Mouse (Mus musculus): ENCODE measurements at regions not wholly inside any gene's neighbourhood (a gene's known extent, or its start where the extent isn't known, plus 50 kb on each side); places are given as distances from the start of the nearest gene placed in this dataset.

DNA sequence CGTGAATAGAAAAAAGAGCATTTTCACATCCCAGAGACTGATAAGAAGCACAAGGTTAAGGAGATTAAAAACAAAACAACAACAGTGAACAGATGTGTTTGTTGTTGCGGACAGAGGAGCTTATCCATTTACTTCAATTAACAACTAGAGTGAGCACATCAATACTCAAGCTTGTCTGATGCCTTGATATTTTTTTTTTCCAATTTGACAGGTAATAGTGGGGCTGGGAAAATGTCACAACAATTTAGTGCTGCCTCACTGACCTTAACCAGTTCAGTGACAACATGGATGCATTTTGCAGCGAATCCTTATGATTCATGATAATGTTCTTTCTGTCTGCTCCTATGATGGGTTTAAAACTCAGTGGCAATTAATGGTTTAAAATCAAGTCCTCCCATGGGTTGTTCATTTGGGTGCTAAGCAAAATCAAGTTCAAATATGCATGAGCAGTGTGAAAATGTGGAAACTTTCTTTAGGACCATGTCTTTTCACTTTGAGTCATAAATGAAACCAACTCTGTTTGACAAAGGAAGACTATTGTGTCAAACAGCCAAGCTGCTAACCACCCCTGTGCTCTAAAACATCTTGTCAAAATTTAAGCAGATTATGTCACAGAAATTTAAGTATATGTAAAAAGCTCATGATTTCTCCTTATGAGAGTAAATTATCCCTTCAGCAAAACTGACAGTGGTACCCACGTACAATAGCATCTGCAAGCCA is 641.0 kb downstream of the Car8 start:
- no peak for DNase-seq

DNA sequence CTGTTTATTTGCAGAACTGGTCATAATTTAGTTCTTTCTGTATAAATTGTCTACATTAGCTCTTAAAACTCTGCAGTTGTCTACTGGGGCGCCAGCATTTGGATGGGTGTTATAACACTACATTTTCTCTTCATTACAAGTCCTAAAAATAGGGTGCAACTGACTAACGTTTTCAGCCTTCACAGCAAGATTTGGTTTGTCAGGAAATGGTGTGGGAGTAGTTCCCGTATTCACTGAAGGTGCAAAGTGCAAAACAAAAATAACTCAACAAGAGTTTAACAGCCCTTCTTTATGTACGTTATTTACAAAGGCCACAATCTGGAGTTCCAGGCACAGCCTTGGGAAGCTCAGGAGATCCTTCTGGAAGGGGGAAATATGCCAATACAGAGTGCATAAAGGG is 642.7 kb downstream of the Car8 start:
- no peak for DNase-seq

- no peak for DNase-seq
Measured at GRCm38 (mm10) chr4:7583851-7584250, 655.0 kb downstream of the Car8 start.

DNA sequence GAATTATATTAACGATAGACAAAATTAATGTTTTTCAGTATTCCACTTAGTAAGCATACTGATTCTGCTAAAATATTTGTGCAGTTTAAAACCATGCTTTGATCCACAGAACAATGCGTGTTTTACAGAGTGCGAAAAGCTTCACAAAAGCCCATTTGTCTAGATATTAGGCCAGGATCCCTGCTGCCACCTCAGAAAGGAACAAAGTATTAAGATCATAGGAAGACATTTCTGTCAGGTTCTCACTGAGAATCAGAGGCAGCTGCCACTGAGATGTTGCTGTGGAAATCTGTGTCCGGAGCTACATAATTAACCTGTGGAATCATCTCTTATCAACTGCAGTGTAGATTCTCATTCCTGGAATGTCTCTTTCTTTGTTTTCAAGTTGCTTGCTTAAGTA is 656.9 kb downstream of the Car8 start:
- DNase-seq, result no peak

DNA sequence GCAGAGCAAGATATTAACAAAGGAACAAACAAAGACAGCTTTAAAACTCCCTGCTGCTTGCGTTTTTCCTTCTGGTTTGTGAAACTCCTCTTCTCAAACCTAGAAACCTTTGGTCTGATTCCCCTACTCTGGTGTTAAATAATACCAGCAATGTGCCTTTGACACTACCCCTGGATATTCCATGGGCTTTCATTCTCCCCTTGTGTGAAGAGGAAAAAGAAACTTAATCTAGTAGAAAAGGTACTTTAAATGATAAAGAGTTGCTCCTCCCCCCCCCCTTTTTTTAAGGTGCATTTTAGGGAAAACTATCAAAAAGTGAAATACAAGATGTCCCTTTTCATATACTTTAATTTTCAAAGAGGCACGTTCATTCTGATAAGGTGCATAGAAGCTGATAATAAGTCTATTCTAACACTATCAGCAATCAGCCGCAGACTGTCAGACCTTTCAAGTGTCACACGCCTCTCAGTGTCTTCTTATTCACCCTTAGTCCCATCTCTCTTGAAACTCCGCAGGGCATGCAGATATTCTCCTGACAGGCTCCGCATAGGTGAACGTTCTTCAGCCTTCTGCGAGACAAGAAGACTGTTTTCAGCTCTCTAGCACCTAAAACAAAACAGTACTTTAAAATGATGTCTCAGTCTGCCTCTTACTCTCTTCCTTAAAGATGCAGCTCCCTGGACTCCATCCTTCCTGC is 657.5 kb downstream of the Car8 start:
- DNase-seq, result no peak

DNA sequence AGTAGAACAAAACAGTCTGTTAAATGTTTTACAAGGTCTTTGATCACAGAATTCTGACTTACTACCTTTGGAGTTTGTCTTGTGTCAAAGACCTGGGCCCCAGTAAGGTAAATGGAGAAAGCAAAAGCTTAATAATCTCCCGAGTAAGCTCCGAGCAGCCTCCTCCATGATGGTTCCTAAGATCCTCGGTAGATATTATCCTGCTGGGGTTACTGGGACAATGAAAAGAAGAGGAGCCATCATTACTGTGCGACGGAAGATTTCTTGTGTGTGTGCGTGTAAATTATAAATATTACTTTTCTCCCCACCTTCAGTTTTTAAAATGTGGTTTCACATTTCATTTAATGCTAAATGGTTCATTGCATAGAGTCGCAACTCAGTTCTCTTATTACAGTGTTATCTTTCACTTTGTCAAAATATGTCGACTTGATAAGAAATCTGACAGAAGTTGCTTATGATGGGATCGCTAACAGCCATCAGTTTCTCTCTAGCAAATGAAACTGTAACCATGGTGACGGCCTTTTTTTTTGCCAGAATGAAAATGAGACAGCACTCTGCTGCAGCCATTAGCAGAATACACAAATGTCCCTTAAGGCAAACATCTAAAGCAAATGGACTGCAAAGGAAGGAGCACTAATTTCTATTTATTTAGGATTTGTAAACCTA is 658.2 kb downstream of the Car8 start:
- DNase-seq, result no peak

DNA sequence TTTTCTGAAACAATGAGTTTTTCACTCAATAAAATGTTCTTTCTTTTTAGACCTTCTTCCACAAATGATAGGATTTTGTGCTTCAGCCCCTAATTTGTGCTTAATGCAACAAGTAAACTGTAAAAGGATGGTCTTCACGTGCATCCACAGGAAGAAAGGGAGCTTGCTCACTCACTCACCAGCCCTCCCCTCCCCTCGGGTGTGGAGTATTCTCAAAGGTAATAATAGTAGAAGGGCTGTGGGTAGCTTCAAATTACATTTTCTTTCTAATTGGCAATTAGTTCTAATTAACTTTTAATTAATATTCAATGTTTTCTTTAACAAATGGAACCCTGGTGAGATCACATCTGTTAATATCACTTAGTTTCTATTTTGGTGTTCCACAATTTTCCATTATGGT is 664.8 kb downstream of the Car8 start:
- no peak for DNase-seq

GRCm38 (mm10) chr4:7567687-7568393 is 671.0 kb downstream of the Car8 start:
- DNase-seq, result no peak

- no peak for DNase-seq
Measured at GRCm38 (mm10) chr4:7559867-7560832, 678.7 kb downstream of the Car8 start.

DNA sequence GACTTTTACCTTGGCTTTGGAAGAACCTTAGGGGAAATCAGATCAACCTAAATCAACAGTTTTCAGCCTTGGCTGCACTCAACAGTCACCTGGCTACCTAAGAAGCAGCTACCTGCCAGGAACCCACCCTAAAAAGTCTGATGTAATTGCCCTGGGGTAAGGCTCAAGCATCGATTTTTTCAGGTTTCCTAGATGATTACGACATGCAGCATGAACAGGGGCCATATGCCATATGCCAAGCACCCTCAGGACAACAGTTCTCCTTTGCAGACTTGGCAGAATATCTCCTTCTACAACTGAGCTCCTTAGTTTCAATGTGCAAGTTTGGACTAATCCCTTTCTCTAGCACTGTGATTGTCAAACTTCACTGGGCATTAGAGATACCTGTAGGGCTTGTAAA is 680.1 kb downstream of the Car8 start:
- no peak for DNase-seq

DNA sequence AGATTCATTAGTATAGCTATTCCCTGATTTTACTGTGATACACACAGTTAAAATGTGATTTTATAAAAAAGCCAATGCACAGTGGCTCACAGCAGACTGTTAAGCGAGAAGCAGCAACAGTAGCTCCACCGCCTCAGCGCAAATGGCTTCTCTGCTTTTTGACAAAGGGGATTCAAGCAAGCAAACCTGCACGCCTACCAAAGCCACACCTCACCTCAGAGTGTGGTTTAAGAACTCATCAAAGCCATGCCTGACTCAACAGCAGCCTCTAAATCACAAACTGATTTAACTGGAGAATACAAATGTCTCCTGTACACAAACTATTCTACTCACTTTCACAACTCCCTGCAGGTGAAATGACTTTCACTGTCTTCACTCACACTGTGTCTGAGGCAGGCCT is 704.5 kb downstream of the Car8 start:
- no peak for DNase-seq

DNA sequence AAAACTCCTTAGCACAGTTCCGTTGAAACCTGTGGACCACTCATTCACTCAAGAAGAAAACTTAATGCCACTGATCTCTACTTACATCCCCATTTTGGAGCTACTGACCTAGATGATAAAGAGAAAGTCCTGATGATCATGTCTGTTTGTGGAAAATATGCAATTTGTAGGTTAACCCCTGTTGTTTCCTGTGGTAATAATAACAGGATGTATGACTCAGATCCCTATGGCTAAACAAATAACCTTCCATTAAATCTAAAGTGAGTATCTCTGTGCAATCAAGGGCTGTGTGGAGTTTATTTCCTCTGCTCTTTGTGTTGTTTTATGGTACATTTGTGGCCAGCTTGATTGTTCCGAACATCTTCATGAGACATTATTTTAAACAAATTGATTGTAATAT is 711.1 kb downstream of the Car8 start:
- DNase-seq, result no peak

DNA sequence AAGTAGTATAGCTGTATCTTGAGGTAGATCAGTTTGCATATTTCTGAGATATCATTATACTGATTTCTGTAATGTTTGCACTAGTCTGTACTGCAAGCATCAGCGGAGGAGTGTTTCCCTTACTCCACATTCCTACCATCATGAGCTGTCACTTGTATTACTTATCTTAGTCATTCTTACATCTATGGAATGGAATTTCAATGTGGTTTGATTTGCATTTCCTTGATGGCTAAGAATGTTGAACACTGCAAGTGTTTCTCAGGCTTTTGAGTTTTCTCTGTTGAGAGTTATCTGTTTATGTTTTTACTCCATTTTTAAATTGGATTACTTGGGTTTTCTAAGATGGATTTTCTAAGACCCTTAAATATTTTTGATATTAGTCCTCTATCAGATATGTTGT is 725.8 kb downstream of the Car8 start:
- no peak for DNase-seq

DNA sequence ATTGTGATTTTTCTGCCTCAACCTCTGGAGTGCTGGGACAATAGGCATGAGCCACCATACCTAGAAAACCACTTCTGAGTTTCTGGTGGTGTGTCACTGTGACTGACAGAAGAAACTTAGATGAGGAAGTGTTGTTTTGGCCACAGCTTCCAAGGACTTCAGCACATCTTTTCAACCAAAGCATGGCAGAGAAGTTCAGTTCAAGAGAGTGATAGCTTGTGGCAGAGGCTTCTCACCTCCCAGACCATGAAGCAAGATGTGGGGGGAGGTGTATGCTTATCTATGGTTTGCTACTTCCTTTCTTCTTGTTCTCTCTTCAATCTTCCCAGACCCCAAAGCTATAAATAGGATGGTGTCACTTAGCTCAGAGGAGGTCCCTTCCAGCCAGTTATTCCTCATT is 753.3 kb downstream of the Car8 start:
- DNase-seq, result no peak

- peak; percentile 4 for DNase-seq
Measured at GRCm38 (mm10) chr4:7455130-7455529, 783.7 kb downstream of the Car8 start.

DNA sequence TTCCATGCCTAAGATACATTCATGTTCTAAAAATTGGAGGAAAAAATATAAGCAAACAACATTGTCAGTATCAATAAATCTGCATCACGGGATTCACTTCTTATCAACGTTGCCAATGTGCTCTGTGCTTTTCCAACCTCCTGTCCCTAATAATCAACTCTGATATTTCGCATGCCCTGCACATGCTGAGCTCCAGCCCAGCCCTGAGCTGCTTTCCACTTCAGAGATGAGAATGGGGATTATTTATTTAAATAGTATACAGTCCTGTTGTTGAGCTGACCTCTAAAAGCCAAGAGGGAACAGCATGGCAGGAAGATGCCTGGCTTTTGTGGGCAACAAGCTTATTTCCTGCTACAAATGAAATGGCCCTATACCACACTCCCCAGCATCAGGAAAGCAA is 786.2 kb downstream of the Car8 start:
- DNase-seq, result no peak

DNA sequence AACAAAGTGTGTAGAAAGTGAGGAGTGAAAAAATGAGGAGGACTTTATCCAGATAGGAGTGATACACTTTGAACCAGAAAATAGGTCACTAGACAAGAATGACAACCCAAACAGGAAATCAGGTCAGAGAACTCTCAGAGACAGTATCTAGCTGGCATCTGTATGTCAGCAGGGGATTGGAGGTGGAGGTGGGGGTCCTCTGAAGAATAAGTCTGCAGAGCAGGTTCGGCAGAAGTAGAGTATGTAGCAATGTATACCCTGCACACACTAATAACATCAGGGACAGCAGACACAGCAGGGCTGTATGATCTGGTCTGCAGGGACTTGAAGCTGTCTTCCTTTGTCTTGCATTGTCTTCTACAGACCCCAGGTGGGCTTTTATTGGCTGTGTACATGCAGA is 787.9 kb downstream of the Car8 start:
- no peak for DNase-seq

DNA sequence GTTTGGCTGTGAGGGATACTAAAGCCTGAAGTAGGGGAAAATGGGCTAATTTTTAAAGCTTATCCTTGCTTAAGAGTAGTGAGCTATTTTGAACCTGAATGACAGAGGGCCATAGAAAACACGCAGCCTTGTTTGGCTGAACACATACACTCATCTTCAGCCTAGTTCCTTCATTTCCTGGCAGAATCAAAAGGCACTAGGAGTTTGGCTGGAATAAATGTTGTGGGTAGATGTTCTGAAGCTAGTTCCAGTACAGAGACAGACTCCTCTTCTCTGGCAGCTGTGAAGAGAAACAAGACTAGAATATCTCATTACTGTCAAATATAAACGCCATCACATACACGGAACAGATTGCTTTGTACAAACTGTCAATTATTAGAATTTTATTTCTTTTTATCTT is 809.5 kb downstream of the Car8 start:
- no peak for DNase-seq

DNA sequence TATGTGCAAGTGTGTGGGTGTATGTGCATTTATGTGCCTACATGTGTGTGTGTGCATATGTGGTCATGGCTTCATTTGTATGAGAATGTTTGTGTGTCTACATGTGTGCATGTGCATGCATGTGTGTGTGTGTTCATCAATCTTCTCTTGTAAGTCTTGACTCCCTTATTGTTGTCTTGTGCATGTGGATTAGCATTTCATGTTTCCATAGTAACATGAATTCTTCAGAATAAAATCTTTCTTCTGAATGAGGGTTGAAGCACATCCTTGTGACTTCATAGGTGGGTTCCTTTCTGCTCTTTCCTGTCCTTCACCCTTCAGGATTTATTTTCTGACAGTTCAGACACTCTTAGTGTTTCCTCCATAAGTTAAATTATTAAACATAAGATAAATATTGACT is 814.8 kb downstream of the Car8 start:
- DNase-seq, result no peak

- no peak for DNase-seq
Measured at GRCm38 (mm10) chr4:7423204-7423603, 815.6 kb downstream of the Car8 start.

GRCm38 (mm10) chr4:7422787-7423186 is 816.1 kb downstream of the Car8 start:
- no peak for DNase-seq

- no peak for DNase-seq
Measured at GRCm38 (mm10) chr4:7414301-7414700, 824.5 kb downstream of the Car8 start.
